Mouse (Mus musculus) embryonic fibroblast, embryonic 13.5 days (primary cell): ENCODE measurements around the gene Kansl1.

Experiments used
- CTCF ChIP-seq: IDR thresholded peaks from 2 replicates; pipeline ENCODE4 v1.5.1; 2011; ENCODE audit warnings: mild to moderate bottlenecking, control low read depth, low read length, moderate library complexity, borderline replicate concordance; ENCODE audit not compliant: insufficient read depth
- POLR2A ChIP-seq: IDR thresholded peaks from 2 replicates; pipeline ENCODE4 v1.6.1; 2011; ENCODE audit warnings: low read depth, mild to moderate bottlenecking, control low read depth, low read length, moderate library complexity

DNA sequence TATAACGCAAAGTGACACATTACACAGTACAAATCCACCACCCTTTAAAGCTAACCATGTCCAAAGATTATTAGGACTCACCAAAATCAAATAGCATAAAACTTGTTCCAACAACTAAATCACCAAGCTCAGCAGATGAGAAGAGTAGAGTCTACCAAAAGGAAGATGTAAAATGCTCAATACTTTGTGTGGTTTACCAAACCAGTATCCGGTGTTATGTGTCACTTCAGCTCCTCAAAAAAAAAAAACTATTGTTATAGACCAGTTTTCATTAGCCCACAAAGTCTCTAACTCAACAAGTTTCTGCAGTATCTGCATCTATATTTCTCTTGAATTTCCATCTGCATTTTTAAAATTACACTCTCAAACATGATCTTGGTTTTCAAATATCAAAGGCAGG, 25.3 kb downstream of the Kansl1 start:
- TF ChIP-seq CTCF: no peak
- TF ChIP-seq POLR2A: no peak
